In genomic region chr4:32304221-32304703, GRCm38 (mm10) we compare ENCODE assay signal across 7 mouse cellular contexts.
DNase-seq lines count a peak whose midpoint lies in the region; ATAC-seq lines count a peak whose summit lies in the region.

No protein-coding gene starts in this region.

- H3K9ac ChIP-seq in heart, embryonic 16.5 days (ENCODE audit: low read length), result 0 out of 2 replicates have a peak overlapping the region, but pooled peaks have one; percentile 22
- no peak overlapping the region for H3K9ac ChIP-seq in liver, embryonic 11.5 days (ENCODE audit: low read depth, low read length)
- H3K9ac ChIP-seq in neural tube, embryonic 12.5 days, result no peak overlapping the region

- 0 out of 2 replicates have a peak, but pooled peaks have one; percentile 18 for ATAC-seq in heart, embryonic 16.5 days (replicated peaks; ENCODE audit: extremely low read depth, insufficient read depth, low FRiP score)
- peak; percentile 53; the same call in 1 of the 2 replicates for ATAC-seq in liver, embryonic 11.5 days (replicated peaks; ENCODE audit: low FRiP score)
- ATAC-seq in neural tube, embryonic 12.5 days (ENCODE audit: low FRiP score, low read depth), result peak; percentile 49; the same call in 1 of the 2 replicates

- H3K27me3 ChIP-seq in heart, embryonic 16.5 days (ENCODE audit: control insufficient read depth, insufficient read depth, low read length), result no peaks in the 10 kb centered on the region
- H3K27me3 ChIP-seq in liver, embryonic 11.5 days (replicated peaks; ENCODE audit: control insufficient read depth, insufficient read depth, low read length), result no peaks in the 10 kb centered on the region
- H3K27me3 ChIP-seq in neural tube, embryonic 12.5 days (replicated peaks), result no peaks in the 10 kb centered on the region

- H3K36me3 ChIP-seq in heart, embryonic 16.5 days (ENCODE audit: control insufficient read depth, insufficient read depth), result no peaks in the 10 kb centered on the region
- no peaks in the 10 kb centered on the region for H3K36me3 ChIP-seq in liver, embryonic 11.5 days (ENCODE audit: control insufficient read depth, insufficient read depth, low read length)
- peaks cover 6% of the 10 kb centered on the region; the same call in 1 of the 2 replicates for H3K36me3 ChIP-seq in neural tube, embryonic 12.5 days

- H3K4me3 ChIP-seq in heart, embryonic 16.5 days (ENCODE audit: low read length), result no peak overlapping the region
- H3K4me3 ChIP-seq in liver, embryonic 11.5 days (ENCODE audit: low read depth, low read length), result no peak overlapping the region
- no peak overlapping the region for H3K4me3 ChIP-seq in neural tube, embryonic 12.5 days

- no peaks in the 10 kb centered on the region for H3K9me3 ChIP-seq in heart, embryonic 16.5 days (replicated peaks; ENCODE audit: control insufficient read depth, low read length)
- H3K9me3 ChIP-seq in liver, embryonic 11.5 days (ENCODE audit: control insufficient read depth, low read length), result no peaks in the 10 kb centered on the region
- H3K9me3 ChIP-seq in neural tube, embryonic 12.5 days, result no peaks in the 10 kb centered on the region

- H3K4me1 ChIP-seq in heart, embryonic 16.5 days (ENCODE audit: control insufficient read depth, insufficient read depth, low read length), result peaks cover 66% of the 10 kb centered on the region
- H3K4me1 ChIP-seq in liver, embryonic 11.5 days (replicated peaks; ENCODE audit: control insufficient read depth, insufficient read depth, low read length), result peaks cover 52% of the 10 kb centered on the region
- peaks cover 62% of the 10 kb centered on the region for H3K4me1 ChIP-seq in neural tube, embryonic 12.5 days

- DNase-seq in B cell, adult 2 months, result peak; percentile 33 to 35
- peak; percentile 68 for DNase-seq in brain, adult 2 months (ENCODE audit: low read depth, low spot score)
- DNase-seq in liver, embryonic 11.5 days (ENCODE audit: low spot score), result no peak
- DNase-seq in layer of hippocampus, postnatal 10 days (ENCODE audit: low spot score in 2 of 2), result no peak
- no peak for DNase-seq in adrenal gland, postnatal 36 days

- WGBS in heart, embryonic 16.5 days, result 19% methylated on average over 6 of the region's 6 CpGs
- 25% methylated on average over 6 of the region's 6 CpGs for WGBS in liver, embryonic 11.5 days
- 10% methylated on average over 6 of the region's 6 CpGs for WGBS in neural tube, embryonic 12.5 days

- peak overlapping the region; percentile 93 for H3K27ac ChIP-seq in heart, embryonic 16.5 days (ENCODE audit: low read length)
- peak overlapping the region; percentile 70; the same call in 1 of the 2 replicates for H3K27ac ChIP-seq in liver, embryonic 11.5 days (ENCODE audit: low read depth, low read length)
- H3K27ac ChIP-seq in neural tube, embryonic 12.5 days, result peak overlapping the region; percentile 54; the same call in 1 of the 2 replicates

- peak overlapping the region; percentile 60 for H3K4me2 ChIP-seq in heart, embryonic 16.5 days (ENCODE audit: low read depth, low read length)
- H3K4me2 ChIP-seq in liver, embryonic 11.5 days, result peak overlapping the region; percentile 39
- H3K4me2 ChIP-seq in neural tube, embryonic 12.5 days (replicated peaks), result peak overlapping the region; percentile 44

Comparison
In these comparisons a context has a peak if more than half of its experiments do, and no peak if none do; other contexts are left out.
1. DNase-seq: peak in B cell, adult 2 months (2 of 2) and brain, adult 2 months (single experiment); none in liver, embryonic 11.5 days (single experiment), layer of hippocampus, postnatal 10 days (0 of 2) and adrenal gland, postnatal 36 days (0 of 2).
2. Peak in every context shown above with its lines, with median percentiles within 50 percentile points of each other: ATAC-seq, H3K27ac ChIP-seq and H3K4me2 ChIP-seq.